Mouse (Mus musculus): ENCODE measurements around the gene Wfdc1. TPM values are rescaled to one million over a fixed set of nuclear protein-coding genes. Genes with fewer than 3 reads are reported as not detected.

Wfdc1 gene
- total RNA-seq, 2 experiments from 2014 or later = 3.6 to 4.9 TPM

GRCm38 (mm10) chr8:119637381-119637780 lies 28.8 kb upstream of the Wfdc1 start:
- intact Hi-C loops (cut with DNase I) = no loop called here
- no peak for DNase-seq

GRCm38 (mm10) chr8:119638261-119638660 lies 27.9 kb upstream of the Wfdc1 start:
- intact Hi-C loops (cut with DNase I) = no loop called here
- DNase-seq = peak; percentile 26

GRCm38 (mm10) chr8:119639798-119640197 lies 26.4 kb upstream of the Wfdc1 start:
- DNase-seq = no peak
- intact Hi-C loops (cut with DNase I) = no loop called here

GRCm38 (mm10) chr8:119641058-119641457 lies 25.1 kb upstream of the Wfdc1 start:
- intact Hi-C loops (cut with DNase I) = no loop called here
- no peak for DNase-seq

- intact Hi-C loops (cut with DNase I) = no loop called here
- no peak for DNase-seq
These were observed 23.2 kb upstream of the Wfdc1 start for GRCm38 (mm10) chr8:119642960-119643359.

- intact Hi-C loops (cut with DNase I) = no loop called here
- no peak for DNase-seq
These were observed 21.7 kb upstream of the Wfdc1 start for GRCm38 (mm10) chr8:119644429-119644960.

- DNase-seq = no peak
- intact Hi-C loops (cut with DNase I) = no loop called here
These were observed 21.1 kb upstream of the Wfdc1 start for GRCm38 (mm10) chr8:119644981-119645597.

- DNase-seq = no peak
- intact Hi-C loops (cut with DNase I) = no loop called here
These were observed 20.0 kb upstream of the Wfdc1 start for GRCm38 (mm10) chr8:119646197-119646596.

GRCm38 (mm10) chr8:119646846-119647245 lies 19.3 kb upstream of the Wfdc1 start:
- intact Hi-C loops (cut with DNase I) = no loop called here
- no peak for DNase-seq

- DNase-seq = no peak
- intact Hi-C loops (cut with DNase I) = no loop called here
These were observed 14.8 kb upstream of the Wfdc1 start for GRCm38 (mm10) chr8:119651324-119651723.

GRCm38 (mm10) chr8:119656709-119657464 lies 9.3 kb upstream of the Wfdc1 start:
- intact Hi-C loops (cut with DNase I) = no loop called here
- DNase-seq = no peak

- DNase-seq = peak; percentile 65
- intact Hi-C loops (cut with DNase I) = no loop called here
These were observed 5.1 kb upstream of the Wfdc1 start for GRCm38 (mm10) chr8:119661081-119661480.

GRCm38 (mm10) chr8:119661892-119662291 lies 4.3 kb upstream of the Wfdc1 start:
- intact Hi-C loops (cut with DNase I) = no loop called here
- DNase-seq = no peak

GRCm38 (mm10) chr8:119663440-119663839 lies 2.7 kb upstream of the Wfdc1 start:
- intact Hi-C loops (cut with DNase I) = no loop called here
- DNase-seq = no peak

GRCm38 (mm10) chr8:119665270-119665669 lies 895 bp upstream of the Wfdc1 start:
- DNase-seq = peak; percentile 35
- intact Hi-C loops (cut with DNase I) = no loop called here

GRCm38 (mm10) chr8:119668447-119668846 lies 2.3 kb downstream of the Wfdc1 start:
- DNase-seq = no peak
- intact Hi-C loops (cut with DNase I) = no loop called here

GRCm38 (mm10) chr8:119669284-119669683 lies 3.1 kb downstream of the Wfdc1 start:
- intact Hi-C loops (cut with DNase I) = no loop called here
- DNase-seq = no peak

GRCm38 (mm10) chr8:119670419-119671091 lies 4.4 kb downstream of the Wfdc1 start:
- intact Hi-C loops (cut with DNase I) = no loop called here
- DNase-seq = no peak

- no peak for DNase-seq
- intact Hi-C loops (cut with DNase I) = no loop called here
These were observed 7.9 kb downstream of the Wfdc1 start for GRCm38 (mm10) chr8:119673976-119674555.

GRCm38 (mm10) chr8:119675457-119675856 lies 9.3 kb downstream of the Wfdc1 start:
- intact Hi-C loops (cut with DNase I) = loop anchor here (5.0 kb wide), 1 partner anchor 233 kb away; no protein-coding TSS in a partner anchor
- no peak for DNase-seq

GRCm38 (mm10) chr8:119676389-119676788 lies 10.2 kb downstream of the Wfdc1 start:
- intact Hi-C loops (cut with DNase I) = loop anchor here (5.0 kb wide), 1 partner anchor 234 kb away; no protein-coding TSS in a partner anchor

More at GRCm38 (mm10) chr8:119676389-119676788, 10.2 kb downstream of the Wfdc1 start:
- peak; percentile 93 for DNase-seq

Data from left cerebral cortex, postnatal 4 days (tissue).